Mouse (Mus musculus) layer of hippocampus, adult 9-10 months (tissue): ENCODE data around the gene Gm37240.

Experiments
- DNase-seq: peaks from one replicate; pipeline ENCODE4 v3.0.0; 2022; ENCODE audit warnings: low spot score

Gm37240 gene

DNA sequence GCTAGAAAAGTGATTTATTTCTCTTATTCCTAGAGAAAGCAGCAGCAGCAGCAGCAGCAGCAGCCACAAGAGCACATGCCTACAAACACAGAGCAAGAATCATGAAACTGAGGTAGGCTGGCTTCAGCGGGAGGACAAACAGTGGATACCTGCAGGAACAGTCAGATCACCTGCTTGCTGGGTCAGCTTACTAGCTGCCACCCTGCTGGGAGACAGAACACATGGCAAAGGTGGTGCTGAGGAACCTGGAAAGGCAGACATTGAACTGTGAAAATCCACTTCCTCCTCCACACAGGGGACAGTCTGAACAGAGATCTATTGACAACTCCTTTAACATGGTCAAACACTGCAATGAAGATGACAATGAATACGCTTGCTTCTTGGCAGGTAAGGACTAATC, 1358.3 kb downstream of the Gm37240 start:
- no peak for DNase-seq

DNA sequence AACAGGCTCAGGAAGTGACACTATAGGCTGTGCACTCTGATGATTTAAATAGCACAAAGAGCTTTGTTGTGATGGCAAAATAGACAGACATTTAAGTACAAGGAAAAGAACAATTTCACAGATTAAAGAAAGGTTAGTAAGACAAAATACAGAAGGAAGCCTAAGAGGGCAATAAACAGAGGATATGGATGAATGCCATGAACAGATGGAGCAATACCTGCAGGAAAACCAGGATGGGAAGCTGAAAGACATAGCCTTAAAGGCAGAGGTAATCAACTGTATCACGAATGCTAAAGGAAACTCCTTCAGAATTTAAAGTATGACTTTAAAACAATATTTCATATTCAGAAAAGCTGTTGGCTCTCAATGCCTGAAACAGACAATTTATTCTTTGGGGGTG, 1362.4 kb downstream of the Gm37240 start:
- DNase-seq, result no peak

DNA sequence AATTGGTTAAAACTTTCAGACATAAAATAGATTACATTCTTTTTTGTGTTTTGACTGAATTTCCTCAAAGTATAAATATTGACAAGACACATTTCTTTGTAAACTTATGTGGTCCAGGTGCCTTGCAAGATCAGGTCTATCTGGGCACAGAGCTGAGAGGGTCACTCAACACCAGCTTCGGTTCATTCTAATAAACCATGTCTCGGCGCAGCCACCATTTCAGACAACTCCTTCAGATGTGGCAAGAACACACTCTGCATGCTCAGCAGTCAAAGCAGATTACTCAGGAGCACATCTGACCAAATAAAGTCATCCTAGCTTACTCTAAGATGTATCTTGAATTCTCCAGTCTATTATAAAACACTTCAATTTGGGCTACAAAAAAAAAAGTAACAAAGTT, 1371.2 kb downstream of the Gm37240 start:
- DNase-seq, result no peak

DNA sequence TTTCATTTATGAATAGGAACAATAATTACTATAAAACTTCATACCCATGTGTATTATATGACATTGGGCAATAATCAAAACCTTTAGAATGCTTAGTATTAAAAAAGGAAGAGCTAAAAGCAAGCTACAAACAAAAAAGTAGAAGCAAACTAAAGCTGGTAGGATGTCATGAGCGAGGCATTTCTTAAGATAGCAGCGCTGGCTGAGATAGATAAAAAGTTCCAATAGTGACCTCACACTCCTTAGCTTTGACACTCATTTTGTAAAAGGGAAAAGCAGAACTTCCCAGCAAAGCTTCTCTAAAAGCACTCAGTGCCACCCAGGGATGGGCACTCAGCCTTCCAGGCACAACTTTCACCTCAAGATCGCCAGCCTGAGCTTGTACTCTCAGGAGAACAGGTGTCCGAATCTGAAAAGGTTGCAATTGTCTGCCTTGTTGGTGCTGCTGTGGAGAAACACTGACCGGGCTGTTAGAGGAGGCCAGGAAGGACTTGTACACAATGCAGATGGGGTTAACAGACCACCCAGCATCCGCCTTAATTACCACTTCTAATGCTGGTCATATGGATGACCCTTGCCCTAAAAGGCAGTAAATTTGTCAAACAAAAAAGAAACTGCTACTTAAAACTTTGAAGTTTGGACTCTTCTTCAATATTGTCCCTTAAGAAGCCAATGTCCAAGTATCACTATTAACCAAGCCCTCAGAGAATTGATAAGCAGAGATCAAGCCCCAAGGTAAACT, 1374.4 kb downstream of the Gm37240 start:
- no peak for DNase-seq

DNA sequence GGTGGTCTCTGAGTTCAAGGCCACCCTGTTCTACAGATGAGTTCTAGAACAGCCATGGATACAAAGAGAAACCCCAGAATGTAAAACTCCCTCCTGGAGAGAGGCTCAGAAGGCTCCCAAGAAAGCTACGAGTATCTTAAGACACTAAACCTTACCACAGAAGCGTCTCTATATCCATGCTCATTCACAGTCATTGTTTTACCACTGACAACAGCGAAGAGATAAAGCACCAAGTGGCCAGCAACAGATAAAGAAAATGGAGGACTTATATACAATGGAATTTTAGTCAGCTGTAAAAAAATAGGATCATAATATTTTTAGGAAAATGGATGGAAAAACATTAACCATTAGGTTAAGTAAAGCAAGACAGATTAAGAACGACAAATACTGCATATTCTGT, 1382.1 kb downstream of the Gm37240 start:
- no peak for DNase-seq

DNA sequence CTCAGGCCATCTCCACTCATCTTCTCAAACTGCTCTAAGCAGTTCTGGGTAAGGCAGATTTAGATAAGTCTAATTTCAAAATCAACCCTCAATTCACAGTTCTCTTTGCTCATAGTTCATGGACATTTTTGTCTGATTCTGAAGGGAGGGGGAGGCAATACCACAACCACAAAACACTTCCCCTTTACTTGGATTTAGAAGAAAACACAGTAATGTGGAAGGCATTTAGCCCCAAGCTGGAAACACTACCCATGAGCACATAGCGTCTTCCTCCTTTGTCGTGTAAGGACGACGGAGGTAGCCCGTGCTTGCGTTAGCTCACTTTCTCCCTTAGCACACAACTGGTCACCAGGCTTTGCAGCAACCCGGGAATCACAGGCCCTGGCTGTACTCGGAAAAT, 1383.0 kb downstream of the Gm37240 start:
- DNase-seq, result no peak

DNA sequence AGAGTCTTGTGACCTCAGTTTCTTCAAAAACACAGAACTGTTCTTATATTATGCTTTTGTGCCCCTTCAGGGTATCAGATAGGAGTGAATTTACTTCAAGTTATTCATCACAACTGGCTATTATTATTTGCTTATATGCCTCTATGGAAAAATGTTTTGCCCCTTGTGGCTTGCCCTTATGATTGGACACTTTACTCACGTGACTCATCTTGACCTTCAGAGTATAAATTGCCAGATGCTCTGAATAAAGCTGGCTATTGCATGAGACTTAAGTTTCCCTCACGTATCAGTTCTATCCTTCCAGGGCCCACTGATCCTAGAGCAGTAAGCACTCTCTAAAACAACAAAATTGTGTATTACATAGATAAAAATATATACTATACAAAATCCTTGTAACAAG, 1385.2 kb downstream of the Gm37240 start:
- no peak for DNase-seq

DNA sequence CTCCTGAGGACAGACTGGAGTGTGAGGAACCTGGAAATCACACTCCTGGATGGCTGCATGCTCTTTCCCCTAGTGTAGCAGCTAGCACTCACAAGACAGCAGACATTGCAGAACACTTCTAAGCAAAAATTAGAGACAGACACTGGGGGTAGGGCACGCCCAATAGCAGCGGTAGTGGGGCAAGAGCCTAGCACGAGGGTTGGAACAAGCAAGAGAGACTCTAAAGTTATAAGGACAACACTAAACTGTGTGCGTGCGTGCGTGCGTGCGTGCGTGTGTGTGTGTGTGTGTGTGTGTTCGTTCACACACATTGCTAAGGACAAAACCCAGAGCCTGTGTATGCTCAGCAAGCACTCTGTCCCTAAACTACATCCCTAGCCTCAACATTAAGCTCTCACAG, 1386.8 kb downstream of the Gm37240 start:
- no peak for DNase-seq

DNA sequence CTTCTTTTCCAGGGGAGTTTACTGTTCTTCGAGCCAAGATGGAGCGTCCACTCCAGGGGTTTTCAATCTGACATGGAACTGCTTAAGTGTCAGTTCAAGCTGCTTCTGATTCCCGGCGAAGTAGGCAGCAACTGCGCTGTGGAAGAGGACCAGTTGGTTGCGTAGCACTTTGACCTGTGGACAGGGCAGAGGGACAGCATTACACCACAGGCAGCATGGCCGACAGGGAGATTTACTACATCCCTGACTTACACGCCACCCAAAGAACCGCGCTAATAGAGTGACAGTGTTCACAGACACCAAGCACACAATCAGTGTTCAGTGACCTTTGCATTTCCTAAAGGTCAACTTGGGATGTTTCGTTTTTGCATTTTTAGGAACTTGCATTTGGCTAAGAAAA, 1389.6 kb downstream of the Gm37240 start:
- no peak for DNase-seq

DNA sequence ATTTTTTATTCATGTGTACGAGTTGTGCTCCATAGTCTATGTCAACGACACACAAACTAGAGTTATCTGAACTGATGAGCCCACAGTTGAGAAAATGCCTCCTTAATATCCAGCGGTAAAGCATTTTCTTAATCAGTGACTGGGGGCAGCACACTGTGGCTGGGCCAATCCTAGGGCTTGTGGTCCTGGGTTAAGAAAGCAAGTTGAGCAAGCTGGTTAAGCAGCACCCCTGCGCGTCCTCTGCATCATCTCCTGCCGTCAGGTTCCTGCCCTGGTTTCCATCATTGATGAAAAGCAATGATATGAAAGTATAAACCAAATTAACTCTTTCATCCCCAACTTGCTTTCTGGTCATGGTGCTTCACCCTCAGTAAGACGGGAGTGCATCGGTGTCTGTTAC, 1394.7 kb downstream of the Gm37240 start:
- no peak for DNase-seq

DNA sequence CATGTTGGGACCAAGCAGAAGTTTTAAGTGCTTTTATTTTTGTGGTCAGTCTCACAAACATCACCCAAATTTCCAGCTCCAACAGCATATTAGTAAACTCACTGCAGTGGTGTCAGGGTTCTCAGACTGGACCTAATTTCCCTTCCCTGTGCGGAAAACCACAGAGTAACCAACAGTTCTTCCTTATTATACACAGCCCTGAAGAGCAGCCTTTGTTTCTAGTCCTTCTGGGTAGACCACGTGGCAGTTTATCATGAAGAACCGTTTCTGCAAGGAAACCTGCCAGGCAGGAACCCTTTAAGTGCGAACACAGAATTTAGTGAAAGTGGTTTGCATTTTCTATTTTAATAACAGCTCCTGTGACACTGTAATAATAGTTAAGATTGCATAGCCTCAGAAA, 1395.2 kb downstream of the Gm37240 start:
- DNase-seq, result no peak

DNA sequence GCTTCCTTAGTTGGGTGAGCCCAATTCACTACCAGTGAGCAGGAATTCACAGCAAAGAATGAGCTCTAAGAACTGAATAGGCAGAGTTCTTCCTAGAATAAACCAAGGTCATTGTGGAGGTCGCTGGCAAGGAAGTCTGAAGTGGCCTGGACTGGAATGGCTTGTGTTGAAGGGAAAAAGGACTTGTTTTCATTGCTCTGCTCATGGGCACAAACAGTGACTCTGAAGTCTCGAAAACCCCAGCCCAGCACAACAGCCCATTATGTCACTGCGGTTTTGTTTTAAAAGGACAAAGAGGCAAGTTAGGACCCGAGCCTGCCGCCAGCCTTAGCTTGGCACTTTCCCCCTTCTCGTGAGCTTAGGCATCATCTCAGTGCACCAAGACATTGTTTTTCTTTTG, 1398.6 kb downstream of the Gm37240 start:
- no peak for DNase-seq

DNA sequence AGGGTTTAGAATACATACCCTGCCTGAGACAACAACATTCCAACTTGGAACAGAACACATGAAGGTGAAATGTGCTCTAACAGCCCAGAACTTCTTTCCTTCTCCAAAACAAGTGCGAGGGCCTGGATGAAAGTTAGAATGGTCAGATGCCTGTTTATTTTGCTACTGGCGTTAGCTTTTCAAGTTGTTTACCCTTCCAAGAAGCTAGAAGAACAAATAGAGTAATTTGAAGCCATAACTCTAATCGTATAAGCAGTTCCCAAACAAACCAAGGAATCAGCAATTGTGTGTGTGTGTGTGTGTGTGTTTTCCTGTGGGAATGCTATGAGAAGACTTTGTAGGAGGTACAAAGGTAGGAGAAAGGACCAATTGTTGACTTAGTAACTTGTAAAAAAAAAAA, 1402.4 kb downstream of the Gm37240 start:
- DNase-seq, result no peak

DNA sequence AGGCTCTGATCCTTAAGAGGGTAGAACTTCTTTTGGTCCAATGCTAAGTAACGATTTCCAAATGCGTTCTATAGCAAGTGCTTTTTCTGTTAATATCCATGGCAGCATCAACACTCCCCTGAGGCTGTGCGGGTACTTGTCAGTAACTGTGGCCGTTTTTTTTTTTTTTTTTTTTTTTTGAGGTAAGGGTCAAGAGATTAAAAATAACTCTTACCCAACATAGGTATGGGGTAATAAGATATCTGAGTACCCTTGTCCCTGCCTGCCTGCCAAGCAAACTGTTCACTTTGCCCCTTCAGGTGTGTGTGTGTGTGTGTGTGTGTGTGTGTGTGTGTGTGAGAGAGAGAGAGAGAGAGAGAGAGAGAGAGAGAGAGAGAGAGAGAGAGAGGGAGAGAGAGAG, 1403.0 kb downstream of the Gm37240 start:
- DNase-seq, result no peak

DNA sequence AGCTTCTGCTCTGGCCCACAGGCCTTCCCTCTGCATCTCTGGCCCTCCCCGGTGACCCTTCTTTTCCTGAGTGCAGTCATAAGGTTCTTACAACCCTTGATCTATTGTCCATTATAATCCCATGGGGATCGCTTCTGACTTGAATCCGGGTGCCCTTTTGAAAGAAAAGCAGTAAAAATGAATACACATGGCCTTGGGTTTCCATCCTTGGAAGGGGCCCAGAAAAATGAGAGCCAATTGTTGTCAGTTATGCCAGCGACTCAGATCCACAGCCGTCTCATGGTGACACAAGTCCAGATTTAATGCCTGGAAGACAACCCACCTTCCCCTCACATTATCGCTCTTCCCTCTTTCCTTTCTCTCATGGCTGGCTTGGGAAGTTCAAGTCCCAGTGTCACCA, 1405.2 kb downstream of the Gm37240 start:
- no peak for DNase-seq

DNA sequence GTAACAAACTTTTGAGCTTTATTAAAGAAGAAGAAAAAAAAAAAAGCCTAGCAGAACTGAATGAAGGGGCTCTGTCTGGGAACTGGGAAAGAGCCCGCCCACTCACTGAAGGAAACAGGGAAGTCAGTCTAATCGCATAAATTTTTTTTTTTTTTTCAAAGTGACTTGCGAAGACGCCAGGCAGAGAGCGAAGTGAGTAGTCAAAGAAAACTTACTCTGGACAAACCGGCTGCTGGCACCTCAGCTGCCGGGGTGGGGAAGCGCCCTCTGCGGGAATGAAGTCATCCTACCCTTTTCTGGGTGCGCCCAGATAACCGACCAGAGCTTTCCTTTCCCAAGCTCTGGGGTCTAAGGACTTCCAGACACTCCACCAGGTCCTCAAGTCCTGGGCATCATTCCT, 1406.2 kb downstream of the Gm37240 start:
- DNase-seq, result no peak

DNA sequence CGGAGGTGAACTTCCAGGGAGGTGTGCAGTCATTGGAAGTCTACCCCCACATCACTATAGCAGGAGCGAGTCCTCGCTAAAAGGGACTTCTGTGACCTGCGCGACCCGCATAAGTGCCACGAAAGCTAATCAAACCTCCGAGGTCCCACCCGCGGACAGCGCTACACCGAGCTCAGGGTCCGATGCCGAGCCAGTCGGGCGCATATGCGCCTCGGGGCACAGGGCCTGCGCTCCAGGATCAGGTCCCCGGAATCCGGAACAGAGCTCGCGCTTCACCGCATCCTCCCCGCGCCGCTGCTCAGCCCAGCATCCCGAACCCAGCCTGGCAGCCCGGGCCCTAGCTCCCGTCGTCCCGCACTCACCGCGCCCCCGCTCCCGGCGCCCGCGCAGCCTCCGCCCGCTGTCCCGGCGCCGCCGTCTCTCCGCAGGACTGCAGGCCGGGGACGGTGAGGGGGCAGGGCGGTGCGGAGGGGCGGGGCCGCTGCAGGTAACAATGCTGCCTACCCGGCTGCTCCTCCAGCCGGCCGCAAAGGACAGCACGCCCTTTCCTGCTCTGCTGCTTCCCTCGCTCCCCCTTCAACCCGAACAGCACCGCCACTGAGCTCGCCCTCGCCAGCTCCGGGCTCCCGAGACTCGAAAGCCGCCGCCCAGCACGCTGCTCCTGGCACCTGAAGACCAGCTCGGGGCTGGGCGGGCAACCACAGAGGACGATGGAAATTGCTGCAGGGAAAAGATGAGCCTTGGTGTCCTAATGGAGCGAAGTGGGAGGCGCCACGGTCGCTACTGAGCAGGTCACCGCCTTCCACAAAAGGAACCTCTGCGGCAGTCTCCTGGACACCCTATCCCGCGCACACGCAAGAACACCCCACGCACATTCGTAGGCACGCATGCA, 1407.1 kb downstream of the Gm37240 start, which contains the start of gene Fhdc1:
Gene Fhdc1 (minus strand): TSS at position 424 of the 892 bp plus-strand sequence.
- DNase-seq, result no peak

DNA sequence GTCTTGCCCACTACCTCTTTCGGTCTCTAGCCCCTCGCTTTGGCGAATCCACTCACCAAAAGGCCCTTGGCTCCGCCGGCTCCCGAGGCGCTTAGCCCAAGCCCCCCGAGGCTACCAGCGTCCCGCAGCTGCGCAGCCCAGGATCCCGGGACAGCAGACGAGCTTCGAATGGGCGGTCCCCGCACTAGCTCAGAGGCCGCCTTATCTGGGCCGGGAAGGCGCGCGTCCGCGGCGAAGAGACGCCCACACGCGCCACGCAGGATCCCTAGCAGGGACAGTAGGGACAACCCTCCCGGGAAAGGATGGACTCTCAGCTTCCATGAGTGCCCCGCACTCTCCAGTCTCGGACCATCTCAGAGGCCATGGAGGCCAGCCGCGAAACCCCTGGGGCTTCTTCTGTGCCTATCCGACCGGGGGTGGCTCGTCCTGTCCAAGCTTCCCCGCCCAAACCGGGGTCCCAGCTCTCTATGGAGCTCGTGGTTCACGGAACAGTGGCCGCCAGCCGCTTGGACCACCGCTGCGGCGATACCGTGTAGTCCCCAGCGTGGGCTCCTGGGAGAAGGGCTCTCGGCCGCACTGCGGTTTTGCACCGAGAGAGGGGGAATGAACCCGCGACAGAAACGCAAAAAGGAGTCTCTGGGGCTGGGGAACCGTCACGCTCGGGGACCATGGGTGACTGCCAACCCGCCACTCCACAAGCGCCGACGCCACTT, 1407.9 kb downstream of the Gm37240 start:
- no peak for DNase-seq

DNA sequence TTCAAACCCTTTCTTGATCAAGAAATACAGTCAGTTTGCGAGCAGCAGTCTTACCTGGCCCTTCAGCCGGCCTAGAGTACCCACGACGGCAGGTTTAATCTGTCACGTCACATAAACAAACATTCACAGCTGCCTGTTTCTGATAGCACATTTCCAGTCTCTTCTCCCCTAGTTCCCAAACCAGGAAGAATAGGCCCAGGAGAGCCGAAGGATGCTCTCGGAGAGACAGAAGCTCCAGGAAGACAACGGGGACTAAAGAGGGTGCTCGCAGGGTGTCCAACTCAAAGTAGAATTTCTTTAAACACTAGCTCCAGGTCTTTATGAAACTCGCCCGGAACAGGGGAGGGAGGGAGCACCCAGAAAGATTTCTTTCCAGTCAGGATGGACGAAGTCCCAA, 1408.4 kb downstream of the Gm37240 start:
- DNase-seq, result no peak

DNA sequence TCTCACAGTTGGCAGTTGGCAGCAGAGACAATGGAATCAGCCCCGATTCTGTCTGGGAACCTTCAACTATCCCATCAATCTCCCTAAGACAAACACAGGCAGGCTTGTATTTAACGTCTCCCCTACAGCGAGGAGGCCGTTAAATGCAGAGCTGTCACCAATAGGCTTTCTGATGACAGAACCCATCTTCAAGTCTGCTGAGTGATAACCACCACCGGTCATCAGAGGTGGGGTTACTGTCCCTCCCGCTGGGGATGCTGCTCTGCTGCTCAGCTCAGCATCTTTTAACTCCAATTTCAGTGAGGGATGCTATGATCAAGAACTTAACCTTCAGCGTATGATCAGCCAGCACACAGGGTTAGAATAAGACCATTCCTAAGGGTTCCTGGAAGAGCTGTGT, 1409.1 kb downstream of the Gm37240 start:
- DNase-seq, result no peak

DNA sequence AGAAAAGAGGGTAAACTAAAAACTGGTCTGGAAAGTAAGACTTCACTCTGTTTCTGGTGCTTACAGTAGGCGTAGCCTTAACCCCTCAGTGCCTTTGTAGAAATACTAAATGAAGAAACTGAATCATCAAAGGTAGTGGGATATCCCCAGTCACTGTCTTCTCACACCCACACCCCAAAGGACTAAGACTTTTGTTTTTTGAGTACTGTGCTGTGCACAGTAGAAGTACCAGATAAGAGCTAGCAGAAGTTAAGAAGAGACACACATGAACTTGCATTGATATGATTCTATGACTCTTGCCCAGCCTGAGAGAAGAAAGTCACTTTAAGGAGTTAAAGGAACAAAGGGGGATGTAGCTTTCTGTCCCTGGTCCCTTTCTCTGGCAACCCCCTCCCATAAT, 1409.8 kb downstream of the Gm37240 start:
- no peak for DNase-seq

DNA sequence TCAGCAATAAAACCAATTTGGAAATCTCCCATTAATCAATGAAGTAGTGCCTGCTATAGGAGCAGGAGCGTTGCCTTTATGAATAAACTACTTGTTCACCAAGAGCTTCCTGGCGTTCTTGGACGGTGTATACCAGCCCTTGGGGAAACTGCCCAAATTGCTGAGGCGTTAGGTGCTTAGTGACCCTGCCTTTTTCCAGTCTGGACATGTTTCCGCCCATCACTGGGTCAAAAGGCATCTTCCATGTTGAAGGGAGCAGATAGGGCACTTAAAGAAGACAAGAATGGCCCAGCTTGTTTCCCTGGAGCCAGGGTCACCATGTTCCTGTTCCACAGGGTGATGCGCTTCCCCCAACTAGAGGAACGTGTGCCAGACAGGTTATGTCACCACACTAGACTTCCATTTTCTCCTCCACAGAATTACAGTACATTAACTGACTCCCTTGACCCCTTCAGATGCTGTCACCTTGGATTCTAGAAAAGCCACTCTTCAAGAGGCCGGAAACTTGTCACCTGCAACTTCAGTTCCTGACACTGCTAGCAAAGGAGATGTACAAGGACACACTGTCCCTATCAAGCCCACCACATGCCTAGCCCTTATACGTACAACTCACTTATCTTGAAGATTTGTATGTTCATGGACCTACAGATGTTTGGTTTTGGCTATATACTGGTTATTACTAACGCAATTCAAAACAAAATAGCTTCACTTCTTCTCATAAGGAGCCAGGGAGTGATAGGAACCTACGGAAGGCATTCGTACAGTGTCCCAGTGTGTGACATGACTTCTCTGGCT, 1412.1 kb downstream of the Gm37240 start:
- no peak for DNase-seq
